20 mouse cellular contexts compared by ENCODE assay signal in the genomic region with DNA sequence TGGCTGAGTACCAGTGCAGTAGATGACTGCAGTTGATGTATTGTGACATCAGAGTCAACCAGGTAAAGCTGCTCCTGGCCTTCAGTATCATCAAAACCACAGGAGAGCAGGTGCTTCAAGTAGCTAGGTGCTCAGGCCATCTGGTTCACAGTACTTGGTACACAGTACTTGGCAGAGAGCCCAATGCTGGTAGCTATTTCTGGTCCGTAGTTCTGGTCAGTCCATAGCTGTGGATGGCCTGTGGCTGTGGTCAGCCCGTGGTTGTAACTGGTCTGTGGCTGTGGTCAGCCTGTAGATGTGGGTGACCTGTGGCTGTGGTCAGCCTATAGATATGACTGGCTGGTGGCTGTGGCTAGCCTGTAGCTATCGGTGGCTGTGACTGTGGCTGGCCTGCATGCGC. TPM values are rescaled to one million over a fixed set of nuclear protein-coding genes. Genes with fewer than 3 reads are reported as not detected.
DNase-seq lines count a peak whose midpoint lies in the region; ATAC-seq and TF ChIP-seq lines count a peak whose summit lies in the region.
"Had no signal": no experiment of that assay in that cellular context is flagged by ENCODE, and none has a peak within 500 bp of the region (broad histone marks: within the 10 kb centered on the region; RNA-seq: fewer than 3 reads in every experiment).

No protein-coding gene starts in this region.

- TF ChIP-seq POLR2A in cerebellum, adult 2 months (IDR thresholded peaks at IDR 0.05; ENCODE audit: borderline replicate concordance, insufficient read depth, low read length): no peak

- no peak for DNase-seq in cerebellum, postnatal 4 days (ENCODE audit: low spot score in 2 of 2)
- DNase-seq in 3134 (ENCODE audit: extremely low read depth, insufficient read length, low spot score): peak; percentile 45
- peak; percentile 51 to 79 for DNase-seq in cerebellum, adult 2 months
- DNase-seq in frontal cortex, postnatal 14 days (ENCODE audit: low spot score in 2 of 2): no peak
- no peak for DNase-seq in adrenal gland, adult (ENCODE audit: inconsistent age in 2 of 2, low spot score in 1 of 2)
- DNase-seq in gastrocnemius, adult 2 months: no peak
- DNase-seq: adrenal gland, postnatal 25 days; heart, postnatal 4 days; kidney, postnatal 10 days; layer of hippocampus, postnatal 36 days; lung, adult 18-20 months; lung, postnatal 14 days; right cerebral cortex, postnatal 25 days had no signal

- 36% methylated on average over 4 of the region's 4 CpGs for WGBS in cerebellum, adult 2 months

- H3K4me3 ChIP-seq in cerebellum, adult 2 months (replicated peaks; ENCODE audit: insufficient read depth, low read depth, low read length): no peak overlapping the region
- no peak overlapping the region for H3K4me3 ChIP-seq in gastrocnemius, adult 2 months
- H3K4me3 ChIP-seq: heart, embryonic 15.5 days; midbrain, embryonic 15.5 days had no signal

- intact Hi-C loops in gastrocnemius, adult 2 months (cut with DNase I): no loop called here

- H3K27me3 ChIP-seq in cerebellum, adult 2 months (ENCODE audit: control insufficient read depth, insufficient read depth, low read length): no peaks in the 10 kb centered on the region
- H3K27me3 ChIP-seq: heart, embryonic 15.5 days; midbrain, embryonic 15.5 days had no signal

- peaks cover 8% of the 10 kb centered on the region for H3K4me1 ChIP-seq in cerebellum, adult 2 months (ENCODE audit: control insufficient read depth, insufficient read depth, low read length)
- H3K4me1 ChIP-seq: heart, embryonic 15.5 days; midbrain, embryonic 15.5 days had no signal

- no peak for TF ChIP-seq CTCF in cerebellum, adult 2 months (IDR thresholded peaks at IDR 0.05; ENCODE audit: borderline replicate concordance, insufficient read depth, low read depth, low read length)
- TF ChIP-seq CTCF in gastrocnemius, adult 2 months (IDR thresholded peaks at IDR 0.05): no peak

- no peak overlapping the region for H3K27ac ChIP-seq in cerebellum, adult 2 months (ENCODE audit: insufficient read depth, low read length)
- no peak overlapping the region for H3K27ac ChIP-seq in gastrocnemius, adult 2 months
- H3K27ac ChIP-seq: heart, embryonic 15.5 days; midbrain, embryonic 15.5 days had no signal

- ATAC-seq in cerebellum, adult (ENCODE audit: insufficient number of reproducible peaks, low FRiP score, low TSS enrichment): peak; percentile 85
- ATAC-seq in common myeloid progenitor, adult 5-6 weeks (replicated peaks; ENCODE audit: low read depth, poor library complexity, severe bottlenecking): peak; percentile 36
- ATAC-seq: forebrain, embryonic 16.5 days; hindbrain, embryonic 16.5 days; intestine, postnatal 0 days; midbrain, embryonic 15.5 days had no signal

RNA-seq across cellular contexts. Expression of a gene that starts 31.9 kb away (rescaled TPM):
- 25.4 and 25.9 TPM in 2 replicates for polyA plus RNA-seq in cerebellum, adult 2 months (2012; rRNA removed)
- 15.9 and 18.0 TPM in 2 replicates for total RNA-seq in common myeloid progenitor, adult 5-6 weeks (2017)
- total RNA-seq in gastrocnemius, adult 2 months (2021): 10 to 100 TPM; 25.2 to 25.8 TPM

Comparison
In these comparisons a context has a peak if more than half of its experiments do, and no peak if none do; other contexts are left out.
1. DNase-seq: peak in 3134 (single experiment) and cerebellum, adult 2 months (2 of 2); none in cerebellum, postnatal 4 days (0 of 2), frontal cortex, postnatal 14 days (0 of 2), adrenal gland, adult (0 of 2) and gastrocnemius, adult 2 months (single experiment).